Mouse (Mus musculus): ENCODE data around the gene Srp68. TPM values are rescaled to one million over a fixed set of nuclear protein-coding genes. Genes with fewer than 3 reads are reported as not detected.

Gene Srp68
- polyA plus RNA-seq, 1 experiment from 2014 or later = 66.1 TPM

DNA sequence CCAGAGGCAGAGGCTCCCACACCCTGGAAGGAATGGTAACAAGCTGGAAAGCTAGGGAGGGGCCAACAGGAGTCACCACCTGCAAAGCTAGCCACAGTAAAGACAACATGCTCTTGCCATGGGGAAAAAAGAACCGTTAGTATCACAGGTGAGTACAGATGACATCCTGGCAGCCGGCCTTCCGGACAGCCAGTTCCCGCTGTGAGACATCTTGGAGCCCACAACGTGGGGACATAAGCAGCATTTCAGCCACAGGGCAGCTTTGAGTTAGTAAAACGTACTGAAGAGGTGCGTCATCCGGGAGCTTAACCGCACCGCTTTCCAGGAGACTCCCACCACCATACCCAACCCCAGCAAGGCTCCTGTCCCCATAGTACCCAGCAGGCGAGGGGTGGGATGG is 24.2 kb upstream of the Srp68 start:
- no peak for ATAC-seq (ENCODE audit: low FRiP score, low read depth)
- 88% methylated on average over 11 of the region's 11 CpGs for WGBS

DNA sequence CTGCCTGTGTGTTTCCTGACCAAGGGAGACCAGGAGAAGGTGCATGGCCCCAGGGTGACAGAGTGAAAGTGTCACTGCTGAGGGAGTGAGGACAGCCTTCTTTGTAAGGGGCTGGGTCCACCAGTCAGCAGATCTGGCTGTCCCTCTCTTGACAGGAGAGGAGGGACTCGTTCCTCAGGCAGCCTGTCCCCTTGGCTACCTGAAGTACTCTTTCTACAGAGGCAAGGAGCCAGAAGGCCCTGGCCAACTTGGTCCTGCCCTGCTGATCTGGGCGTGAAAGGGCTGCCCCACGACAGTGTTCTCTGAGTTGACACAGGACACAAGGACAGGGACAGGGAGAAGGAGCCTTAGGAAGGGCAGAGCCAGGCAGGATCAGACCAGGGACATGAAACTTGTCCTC is 23.0 kb upstream of the Srp68 start:
- 82% methylated on average over 3 of the region's 3 CpGs for WGBS
- no peaks in the 10 kb centered on the region for H3K9me3 ChIP-seq
- H3K27ac ChIP-seq (replicated peaks) = no peak overlapping the region
- ATAC-seq (ENCODE audit: low FRiP score, low read depth) = no peak
- no peak overlapping the region for H3K4me2 ChIP-seq
- H3K36me3 ChIP-seq = peaks cover 56% of the 10 kb centered on the region
- H3K4me1 ChIP-seq (replicated peaks) = no peaks in the 10 kb centered on the region
- H3K9ac ChIP-seq = no peak overlapping the region
- H3K4me3 ChIP-seq = no peak overlapping the region
- H3K27me3 ChIP-seq = no peaks in the 10 kb centered on the region

More for the DNA sequence above, 24.2 kb upstream of the Srp68 start:
- Histone ChIP-seq H3K4me2 (no peak overlapping the region), H3K27ac (replicated peaks) (no peak overlapping the region), H3K9me3 (no peaks in the 10 kb centered on the region), H3K27me3 (no peaks in the 10 kb centered on the region), H3K9ac (no peak overlapping the region), H3K4me1 (replicated peaks) (no peaks in the 10 kb centered on the region), H3K36me3 (peaks cover 64% of the 10 kb centered on the region), H3K4me3 (no peak overlapping the region)

DNA sequence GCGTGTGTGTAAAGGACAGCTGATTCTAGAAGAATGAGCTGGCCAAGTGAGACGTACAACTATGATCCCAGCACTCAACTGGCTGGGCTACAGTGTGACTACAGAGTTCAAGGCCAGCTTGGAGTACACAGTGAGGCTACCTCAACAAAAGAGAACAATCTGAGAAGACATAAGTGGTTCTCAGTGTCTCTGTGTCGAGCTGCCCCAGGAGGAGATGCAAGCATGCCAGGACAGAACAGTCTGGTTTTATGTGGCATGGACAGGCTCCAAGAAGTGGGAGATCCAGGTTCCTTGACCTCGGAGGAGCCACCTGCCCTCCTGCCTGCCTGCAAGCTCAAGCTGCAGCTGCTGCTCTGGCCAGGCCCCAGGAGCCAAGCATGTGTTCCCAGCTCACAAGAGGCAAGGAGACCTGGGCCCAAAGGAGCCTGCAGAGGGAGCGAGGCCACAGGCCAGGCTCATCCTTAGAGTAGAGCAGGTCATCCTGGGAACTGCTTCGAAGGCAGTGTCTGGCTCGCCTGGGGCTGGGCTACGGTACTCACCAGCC is 22.2 kb upstream of the Srp68 start:
- Histone ChIP-seq H3K9me3 (no peaks in the 10 kb centered on the region), H3K4me3 (no peak overlapping the region), H3K9ac (no peak overlapping the region), H3K4me2 (no peak overlapping the region), H3K36me3 (peaks cover 51% of the 10 kb centered on the region), H3K27ac (replicated peaks) (no peak overlapping the region), H3K4me1 (replicated peaks) (no peaks in the 10 kb centered on the region), H3K27me3 (no peaks in the 10 kb centered on the region)
- no peak for ATAC-seq (ENCODE audit: low FRiP score, low read depth)
- 85% methylated on average over 8 of the region's 8 CpGs for WGBS

DNA sequence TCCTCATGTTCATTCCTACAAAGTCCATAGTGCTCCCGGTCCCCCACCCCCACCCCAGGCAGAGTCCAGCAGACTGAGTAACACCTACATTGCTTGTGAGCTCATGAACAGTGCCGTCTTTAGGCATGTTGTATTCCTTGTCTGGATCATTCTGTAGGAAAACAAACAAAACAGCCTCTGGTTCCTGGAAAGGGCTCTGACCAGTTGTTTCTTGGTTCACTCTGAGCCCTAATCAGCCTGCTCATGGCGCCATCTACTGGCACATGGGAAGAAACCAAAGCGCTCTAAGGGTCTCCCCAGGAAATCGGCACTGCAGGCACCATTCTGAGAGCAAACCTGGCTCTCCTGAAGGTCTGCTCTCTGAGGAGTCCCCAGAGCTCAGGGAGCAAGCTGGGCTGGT is 20.3 kb upstream of the Srp68 start:
- no peak overlapping the region for H3K4me2 ChIP-seq
- H3K9me3 ChIP-seq = no peaks in the 10 kb centered on the region
- H3K9ac ChIP-seq = no peak overlapping the region
- H3K36me3 ChIP-seq = peaks cover 55% of the 10 kb centered on the region
- 29% methylated on average over 5 of the region's 5 CpGs for WGBS
- no peak overlapping the region for H3K4me3 ChIP-seq
- H3K27ac ChIP-seq (replicated peaks) = no peak overlapping the region
- H3K27me3 ChIP-seq = no peaks in the 10 kb centered on the region
- no peaks in the 10 kb centered on the region for H3K4me1 ChIP-seq (replicated peaks)
- ATAC-seq (ENCODE audit: low FRiP score, low read depth) = no peak

DNA sequence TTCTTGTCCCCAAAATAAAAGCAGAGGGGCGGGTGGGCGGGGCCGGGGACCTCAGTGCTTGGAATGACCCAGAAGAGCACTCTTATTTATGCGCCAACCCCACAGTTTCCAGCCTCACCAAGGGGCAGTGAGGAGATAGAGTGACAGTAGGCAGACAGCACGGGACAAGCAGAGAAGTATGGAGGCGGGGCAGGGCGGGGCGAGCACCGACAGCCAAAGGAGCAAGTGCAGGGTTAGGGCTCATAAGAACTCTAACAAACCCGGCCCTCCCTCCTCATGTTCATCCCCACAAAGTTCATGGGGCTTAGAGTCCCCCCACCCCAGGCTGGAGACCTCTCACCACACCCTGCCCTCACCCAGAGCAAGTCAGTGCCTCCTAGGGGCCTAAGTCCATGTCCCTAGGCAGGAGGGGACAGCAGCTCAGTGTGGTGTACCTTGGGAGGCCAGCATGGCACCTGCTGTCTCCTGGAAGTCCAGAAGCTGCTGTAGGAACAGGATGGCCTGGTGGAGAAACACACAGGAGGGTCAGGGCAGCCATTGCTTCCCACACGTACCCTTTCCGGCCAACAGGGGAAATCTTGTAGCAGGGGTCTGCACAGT is 19.6 kb upstream of the Srp68 start:
- H3K9ac ChIP-seq = no peak overlapping the region
- 83% methylated on average over 9 of the region's 12 CpGs for WGBS
- H3K4me2 ChIP-seq = no peak overlapping the region
- ATAC-seq (ENCODE audit: low FRiP score, low read depth) = no peak
- no peaks in the 10 kb centered on the region for H3K9me3 ChIP-seq
- peaks cover 56% of the 10 kb centered on the region for H3K36me3 ChIP-seq
- H3K4me3 ChIP-seq = no peak overlapping the region
- no peaks in the 10 kb centered on the region for H3K4me1 ChIP-seq (replicated peaks)
- no peak overlapping the region for H3K27ac ChIP-seq (replicated peaks)
- H3K27me3 ChIP-seq = no peaks in the 10 kb centered on the region

DNA sequence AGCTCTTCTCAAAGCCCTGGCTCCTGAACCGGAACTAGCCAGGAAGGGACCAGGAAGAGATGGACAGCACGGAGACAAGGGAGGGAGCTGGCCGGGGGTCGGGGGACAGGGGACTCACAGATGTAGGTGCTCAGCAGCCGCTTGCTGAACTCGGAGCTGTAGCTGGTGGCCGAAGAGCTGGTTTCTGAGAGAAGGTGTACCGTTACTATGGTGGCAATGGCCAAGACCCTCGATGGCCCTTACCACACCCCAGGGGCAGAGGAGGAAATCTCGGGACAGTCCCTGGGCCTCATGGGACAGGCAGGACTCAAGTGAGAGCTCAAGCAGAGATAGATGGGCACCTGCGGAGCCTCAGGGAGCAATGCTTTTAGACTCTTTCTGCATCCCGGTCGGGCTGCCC is 18.4 kb upstream of the Srp68 start:
- H3K27ac ChIP-seq (replicated peaks) = no peak overlapping the region
- no peaks in the 10 kb centered on the region for H3K9me3 ChIP-seq
- no peak overlapping the region for H3K4me3 ChIP-seq
- no peak for ATAC-seq (ENCODE audit: low FRiP score, low read depth)
- no peak overlapping the region for H3K4me2 ChIP-seq
- no peak overlapping the region for H3K9ac ChIP-seq
- WGBS = 93% methylated on average over 13 of the region's 13 CpGs
- H3K36me3 ChIP-seq = peaks cover 58% of the 10 kb centered on the region
- H3K27me3 ChIP-seq = no peaks in the 10 kb centered on the region
- no peaks in the 10 kb centered on the region for H3K4me1 ChIP-seq (replicated peaks)

DNA sequence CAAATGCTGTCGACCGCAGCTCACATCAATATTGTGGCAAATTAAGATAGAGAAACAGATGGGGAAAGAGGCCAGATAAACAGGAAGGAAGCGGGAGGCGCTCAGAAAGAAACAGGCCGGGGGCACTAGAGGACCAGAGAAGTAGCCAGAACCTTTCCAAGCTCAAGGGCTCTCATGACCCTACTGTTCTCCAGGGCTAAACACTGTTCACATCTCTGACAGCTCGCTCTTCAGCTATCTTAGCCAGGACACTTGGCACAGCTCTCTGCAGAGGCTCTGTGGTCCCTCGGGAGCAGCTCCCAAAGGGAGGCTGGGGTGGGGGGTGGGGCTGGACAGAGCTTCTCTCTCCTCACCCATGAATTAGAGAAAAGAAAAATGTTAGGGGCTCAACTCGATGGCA is 16.5 kb upstream of the Srp68 start:
- no peak for ATAC-seq (ENCODE audit: low FRiP score, low read depth)
- H3K4me3 ChIP-seq = no peak overlapping the region
- no peak overlapping the region for H3K9ac ChIP-seq
- H3K27me3 ChIP-seq = no peaks in the 10 kb centered on the region
- peaks cover 51% of the 10 kb centered on the region for H3K36me3 ChIP-seq
- no peak overlapping the region for H3K27ac ChIP-seq (replicated peaks)
- WGBS = 91% methylated on average over 8 of the region's 8 CpGs
- no peaks in the 10 kb centered on the region for H3K4me1 ChIP-seq (replicated peaks)
- no peak overlapping the region for H3K4me2 ChIP-seq
- H3K9me3 ChIP-seq = no peaks in the 10 kb centered on the region

DNA sequence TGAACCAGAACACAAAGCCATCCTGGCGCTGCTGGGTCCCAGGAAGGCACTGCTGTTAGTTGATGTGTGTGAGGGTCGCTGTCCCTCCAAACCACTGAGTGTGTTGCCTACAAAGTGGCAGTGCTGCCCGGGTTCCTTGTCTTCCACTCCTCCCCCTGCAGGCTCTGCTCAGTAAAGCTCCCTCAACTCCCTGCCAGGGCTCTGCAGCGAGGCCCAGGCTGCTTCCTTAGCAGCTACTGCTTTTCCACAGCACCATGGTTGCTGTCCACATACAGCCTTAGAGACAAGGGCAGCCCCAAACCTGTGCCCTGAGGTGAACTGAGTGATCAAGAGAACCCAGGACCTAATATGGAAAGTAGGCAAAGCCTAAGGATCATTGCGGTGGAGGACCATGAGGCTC is 13.3 kb upstream of the Srp68 start:
- peaks cover 10% of the 10 kb centered on the region for H3K4me1 ChIP-seq (replicated peaks)
- no peaks in the 10 kb centered on the region for H3K9me3 ChIP-seq
- H3K36me3 ChIP-seq = peaks cover 41% of the 10 kb centered on the region
- H3K4me2 ChIP-seq = no peak overlapping the region
- H3K27ac ChIP-seq (replicated peaks) = no peak overlapping the region
- H3K27me3 ChIP-seq = peaks cover 31% of the 10 kb centered on the region
- 74% methylated on average over 5 of the region's 5 CpGs for WGBS
- no peak for ATAC-seq (ENCODE audit: low FRiP score, low read depth)
- H3K4me3 ChIP-seq = no peak overlapping the region
- H3K9ac ChIP-seq = no peak overlapping the region

DNA sequence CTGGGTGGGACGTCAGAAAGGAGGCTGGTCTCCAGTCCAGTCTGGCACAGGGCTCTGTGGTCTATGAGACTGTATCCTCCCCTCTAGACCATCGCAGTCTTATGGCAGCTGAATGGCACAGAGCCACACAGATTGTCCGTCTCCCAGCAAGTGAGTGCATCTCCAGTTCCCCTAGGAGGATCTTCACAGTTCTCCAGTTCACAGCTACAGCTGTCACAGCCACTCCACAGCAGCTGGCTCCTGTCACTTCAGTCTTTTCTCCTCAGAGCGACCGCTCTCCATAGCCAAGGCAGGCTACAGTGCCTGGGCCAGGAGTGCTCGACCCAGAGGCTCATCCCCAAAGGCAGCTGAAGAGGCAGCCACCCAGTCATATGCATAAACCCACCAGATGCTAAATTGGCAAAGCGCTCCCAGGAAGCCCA is 11.8 kb upstream of the Srp68 start:
- H3K4me3 ChIP-seq = no peak overlapping the region
- H3K4me2 ChIP-seq = no peak overlapping the region
- peaks cover 46% of the 10 kb centered on the region for H3K27me3 ChIP-seq
- no peak for ATAC-seq (ENCODE audit: low FRiP score, low read depth)
- no peak overlapping the region for H3K9ac ChIP-seq
- no peaks in the 10 kb centered on the region for H3K9me3 ChIP-seq
- H3K27ac ChIP-seq (replicated peaks) = no peak overlapping the region
- peaks cover 31% of the 10 kb centered on the region for H3K36me3 ChIP-seq
- H3K4me1 ChIP-seq (replicated peaks) = peaks cover 24% of the 10 kb centered on the region
- 57% methylated on average over 7 of the region's 7 CpGs for WGBS

DNA sequence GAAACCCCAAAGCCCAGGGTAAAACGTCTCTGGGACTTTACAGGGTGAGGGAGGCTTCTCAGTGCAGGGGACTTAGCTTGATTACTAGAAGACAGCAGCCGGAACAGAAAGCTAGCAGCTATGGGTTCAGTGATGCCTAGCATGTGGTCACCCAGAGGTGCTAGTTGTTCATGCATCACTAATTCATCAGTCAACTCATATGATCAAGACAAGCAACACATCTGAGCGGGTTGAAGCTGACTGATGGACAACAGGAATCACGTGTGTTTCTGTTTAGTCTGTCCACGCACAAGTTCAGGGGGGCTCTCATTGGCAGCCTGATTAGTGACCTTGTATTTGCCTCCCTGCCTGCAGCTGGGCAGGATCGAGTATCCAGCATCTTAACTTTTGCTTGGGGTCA is 10.0 kb upstream of the Srp68 start:
- ATAC-seq (ENCODE audit: low FRiP score, low read depth) = no peak
- Histone ChIP-seq H3K9ac (no peak overlapping the region), H3K4me1 (replicated peaks) (peaks cover 24% of the 10 kb centered on the region), H3K27ac (replicated peaks) (no peak overlapping the region), H3K4me2 (no peak overlapping the region), H3K4me3 (no peak overlapping the region), H3K36me3 (peaks cover 16% of the 10 kb centered on the region), H3K9me3 (no peaks in the 10 kb centered on the region), H3K27me3 (peaks cover 58% of the 10 kb centered on the region)
- 65% methylated on average over 6 of the region's 6 CpGs for WGBS

DNA sequence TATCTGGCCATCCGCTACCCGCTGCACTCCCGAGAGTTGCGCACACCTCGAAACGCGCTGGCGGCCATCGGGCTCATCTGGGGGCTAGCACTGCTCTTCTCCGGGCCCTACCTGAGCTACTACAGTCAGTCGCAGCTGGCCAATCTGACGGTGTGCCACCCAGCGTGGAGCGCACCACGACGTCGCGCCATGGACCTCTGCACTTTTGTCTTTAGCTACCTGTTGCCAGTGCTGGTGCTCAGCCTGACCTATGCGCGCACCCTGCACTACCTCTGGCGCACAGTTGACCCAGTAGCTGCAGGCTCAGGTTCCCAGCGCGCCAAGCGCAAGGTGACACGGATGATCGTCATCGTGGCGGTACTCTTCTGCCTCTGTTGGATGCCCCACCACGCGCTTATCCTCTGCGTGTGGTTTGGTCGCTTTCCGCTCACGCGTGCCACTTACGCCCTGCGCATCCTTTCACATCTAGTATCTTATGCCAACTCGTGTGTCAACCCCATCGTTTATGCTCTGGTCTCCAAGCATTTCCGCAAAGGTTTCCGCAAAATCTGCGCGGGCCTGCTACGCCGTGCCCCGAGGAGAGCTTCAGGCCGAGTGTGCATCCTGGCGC is 9.0 kb upstream of the Srp68 start:
- WGBS = 10% methylated on average over 48 of the region's 48 CpGs
- H3K9ac ChIP-seq = no peak overlapping the region
- no peaks in the 10 kb centered on the region for H3K9me3 ChIP-seq
- peaks cover 58% of the 10 kb centered on the region for H3K27me3 ChIP-seq
- H3K4me1 ChIP-seq (replicated peaks) = peaks cover 24% of the 10 kb centered on the region
- peaks cover 7% of the 10 kb centered on the region; the same call in 1 of the 2 replicates for H3K36me3 ChIP-seq
- peak overlapping the region; percentile 13 for H3K4me2 ChIP-seq
- H3K27ac ChIP-seq (replicated peaks) = no peak overlapping the region
- H3K4me3 ChIP-seq = 0 out of 2 replicates have a peak overlapping the region, but pooled peaks have one; percentile 14
- ATAC-seq (ENCODE audit: low FRiP score, low read depth) = no peak

DNA sequence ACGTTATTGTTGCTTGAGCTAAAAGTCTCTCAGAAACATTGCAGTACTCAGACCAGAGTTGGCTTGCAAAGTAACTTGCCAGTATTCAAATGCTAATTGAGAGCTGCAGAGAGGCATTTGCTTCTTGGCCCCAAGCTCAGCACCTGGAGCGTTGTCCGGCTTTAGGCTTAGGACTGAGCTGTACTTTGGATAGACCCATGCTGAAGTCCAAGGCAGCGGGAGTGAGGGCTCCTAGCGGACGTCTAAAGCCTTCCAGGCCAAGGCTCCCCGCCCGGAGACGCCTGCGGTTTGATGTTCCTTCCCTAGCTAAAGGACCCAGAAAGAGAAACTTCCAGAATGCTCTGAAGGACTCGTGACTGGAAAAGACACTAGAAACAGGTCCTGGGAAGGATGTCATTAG is 8.1 kb upstream of the Srp68 start:
- Histone ChIP-seq H3K4me3 (peak overlapping the region; percentile 5; the same call in 1 of the 2 replicates), H3K4me2 (peak overlapping the region; percentile 53; the same call in 1 of the 2 replicates), H3K36me3 (no peaks in the 10 kb centered on the region), H3K9me3 (no peaks in the 10 kb centered on the region), H3K4me1 (replicated peaks) (peaks cover 24% of the 10 kb centered on the region), H3K27ac (replicated peaks) (no peak overlapping the region), H3K9ac (no peak overlapping the region), H3K27me3 (peaks cover 58% of the 10 kb centered on the region)
- no peak for ATAC-seq (ENCODE audit: low FRiP score, low read depth)
- 2% methylated on average over 11 of the region's 11 CpGs for WGBS
